Mouse (Mus musculus): Measurements from ENCODE around the gene Srsf7. TPM values are rescaled to one million over a fixed set of nuclear protein-coding genes. Genes with fewer than 3 reads are reported as not detected.
A peak's percentile ranks its signal among the peaks of the same experiment; 100 is the strongest.

Srsf7 gene
- polyA plus RNA-seq, 1 experiment from 2014 or later = 835 TPM

GRCm38 (mm10) chr17:80168425-80169182, 38.5 kb downstream of the Srsf7 start:
- DNase-seq (ENCODE audit: low spot score, missing footprints) = peak; percentile 92
- H3K4me1 ChIP-seq (ENCODE audit: control insufficient read depth, insufficient read depth, low read length) = peaks cover 12% of the 10 kb centered on the region
- H3K4me3 ChIP-seq (ENCODE audit: low read depth, low read length) = no peak overlapping the region
- H3K36me3 ChIP-seq (ENCODE audit: control insufficient read depth, insufficient read depth, low read length) = no peaks in the 10 kb centered on the region
- H3K27ac ChIP-seq (ENCODE audit: low read depth, low read length) = no peak overlapping the region
- no peaks in the 10 kb centered on the region for H3K9me3 ChIP-seq (ENCODE audit: control insufficient read depth, low read length)
- peak overlapping the region; percentile 10; the same call in 1 of the 2 replicates for H3K4me2 ChIP-seq
- WGBS = 29% methylated on average over 16 of the region's 16 CpGs
- no peak overlapping the region for H3K9ac ChIP-seq (ENCODE audit: low read length)
- ATAC-seq (ENCODE audit: low FRiP score) = peak; percentile 65
- no peaks in the 10 kb centered on the region for H3K27me3 ChIP-seq (ENCODE audit: control insufficient read depth, insufficient read depth, low read length)

DNA sequence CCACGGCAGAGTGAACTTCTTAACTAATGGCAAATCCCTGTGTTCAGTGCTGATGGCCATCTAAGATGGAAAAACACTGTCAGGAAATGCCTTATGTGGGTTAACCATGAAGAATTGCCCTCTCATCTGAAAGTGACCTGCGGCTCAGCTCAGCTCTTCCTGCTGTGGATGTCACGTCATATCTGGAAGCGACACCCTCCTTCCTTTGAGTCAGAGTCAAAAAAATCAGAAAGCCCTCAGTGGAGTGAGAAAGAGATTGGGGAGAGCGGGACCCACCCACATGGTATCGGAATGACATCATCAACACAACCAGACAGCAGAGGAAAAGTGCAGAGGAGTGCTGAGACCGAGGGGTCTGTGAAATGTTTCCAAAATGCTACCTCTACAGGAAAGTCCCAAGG, 39.3 kb downstream of the Srsf7 start:
- Histone ChIP-seq H3K27ac (ENCODE audit: low read depth, low read length) (no peak overlapping the region), H3K4me3 (ENCODE audit: low read depth, low read length) (no peak overlapping the region), H3K9ac (ENCODE audit: low read length) (no peak overlapping the region), H3K4me2 (no peak overlapping the region), H3K9me3 (ENCODE audit: control insufficient read depth, low read length) (no peaks in the 10 kb centered on the region), H3K4me1 (ENCODE audit: control insufficient read depth, insufficient read depth, low read length) (peaks cover 12% of the 10 kb centered on the region), H3K27me3 (ENCODE audit: control insufficient read depth, insufficient read depth, low read length) (no peaks in the 10 kb centered on the region), H3K36me3 (ENCODE audit: control insufficient read depth, insufficient read depth, low read length) (no peaks in the 10 kb centered on the region)
- 0 out of 2 replicates have a peak, but pooled peaks have one; percentile 18 for ATAC-seq (ENCODE audit: low FRiP score)
- no peak for DNase-seq (ENCODE audit: low spot score, missing footprints)
- 64% methylated on average over 7 of the region's 7 CpGs for WGBS

- DNase-seq (ENCODE audit: low spot score, missing footprints) = no peak
- WGBS = 57% methylated on average over 4 of the region's 4 CpGs
- no peak for ATAC-seq (ENCODE audit: low FRiP score)
- Histone ChIP-seq H3K27me3 (ENCODE audit: control insufficient read depth, insufficient read depth, low read length) (no peaks in the 10 kb centered on the region), H3K9ac (ENCODE audit: low read length) (no peak overlapping the region), H3K4me3 (ENCODE audit: low read depth, low read length) (no peak overlapping the region), H3K27ac (ENCODE audit: low read depth, low read length) (no peak overlapping the region), H3K9me3 (ENCODE audit: control insufficient read depth, low read length) (no peaks in the 10 kb centered on the region), H3K4me2 (no peak overlapping the region), H3K4me1 (ENCODE audit: control insufficient read depth, insufficient read depth, low read length) (peaks cover 12% of the 10 kb centered on the region), H3K36me3 (ENCODE audit: control insufficient read depth, insufficient read depth, low read length) (no peaks in the 10 kb centered on the region)
These were observed 39.7 kb downstream of the Srsf7 start for GRCm38 (mm10) chr17:80167436-80167835.

DNA sequence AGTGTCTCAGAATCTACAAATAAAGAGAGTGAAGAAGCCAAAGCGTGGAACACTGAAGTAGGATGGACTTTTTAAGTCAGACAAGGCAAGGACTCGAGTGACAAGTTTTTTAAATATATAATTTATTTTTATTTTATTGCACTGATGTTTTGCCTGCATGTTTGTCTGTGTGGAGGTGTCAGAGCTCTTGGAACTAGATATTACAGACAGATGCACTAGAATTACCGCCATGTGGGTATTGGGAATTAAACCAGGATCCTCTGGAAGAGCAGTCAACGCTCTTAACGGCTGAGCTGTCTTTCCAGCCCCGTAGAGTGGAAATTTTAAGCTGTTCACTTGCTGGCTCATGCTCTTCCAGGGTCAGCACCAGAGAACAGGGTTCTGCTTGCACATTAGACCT, 40.8 kb downstream of the Srsf7 start:
- no peak overlapping the region for H3K27ac ChIP-seq (ENCODE audit: low read depth, low read length)
- H3K9ac ChIP-seq (ENCODE audit: low read length) = no peak overlapping the region
- H3K4me1 ChIP-seq (ENCODE audit: control insufficient read depth, insufficient read depth, low read length) = peaks cover 12% of the 10 kb centered on the region
- ATAC-seq (ENCODE audit: low FRiP score) = no peak
- H3K4me3 ChIP-seq (ENCODE audit: low read depth, low read length) = no peak overlapping the region
- no peaks in the 10 kb centered on the region for H3K36me3 ChIP-seq (ENCODE audit: control insufficient read depth, insufficient read depth, low read length)
- H3K9me3 ChIP-seq (ENCODE audit: control insufficient read depth, low read length) = no peaks in the 10 kb centered on the region
- no peak for DNase-seq (ENCODE audit: low spot score, missing footprints)
- WGBS = 90% methylated on average over 6 of the region's 6 CpGs
- H3K4me2 ChIP-seq = no peak overlapping the region
- no peaks in the 10 kb centered on the region for H3K27me3 ChIP-seq (ENCODE audit: control insufficient read depth, insufficient read depth, low read length)

DNA sequence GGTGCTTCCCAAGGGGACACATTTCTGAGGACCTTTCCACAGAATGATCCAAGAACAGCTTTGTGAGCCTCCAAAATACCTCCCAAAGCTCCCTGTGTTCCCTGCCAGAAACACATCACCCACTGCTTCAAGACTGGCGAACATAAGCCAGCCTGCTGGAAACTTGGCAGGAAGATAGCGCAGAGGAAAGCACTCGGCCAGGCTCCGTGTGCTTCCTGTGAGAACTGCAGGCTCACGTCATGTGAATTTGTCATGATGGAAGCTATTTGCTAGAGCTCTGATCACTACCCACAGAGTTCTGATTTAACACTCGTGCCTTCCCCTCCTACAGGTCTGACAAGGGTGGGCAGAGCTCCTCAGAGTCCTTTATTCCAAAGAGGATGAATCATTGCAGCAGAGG, 41.4 kb downstream of the Srsf7 start:
- no peak overlapping the region for H3K9ac ChIP-seq (ENCODE audit: low read length)
- ATAC-seq (ENCODE audit: low FRiP score) = no peak
- H3K27me3 ChIP-seq (ENCODE audit: control insufficient read depth, insufficient read depth, low read length) = no peaks in the 10 kb centered on the region
- H3K4me3 ChIP-seq (ENCODE audit: low read depth, low read length) = no peak overlapping the region
- no peak overlapping the region for H3K27ac ChIP-seq (ENCODE audit: low read depth, low read length)
- 88% methylated on average over 6 of the region's 6 CpGs for WGBS
- no peak for DNase-seq (ENCODE audit: low spot score, missing footprints)
- H3K4me1 ChIP-seq (ENCODE audit: control insufficient read depth, insufficient read depth, low read length) = peaks cover 12% of the 10 kb centered on the region
- no peaks in the 10 kb centered on the region for H3K36me3 ChIP-seq (ENCODE audit: control insufficient read depth, insufficient read depth, low read length)
- no peak overlapping the region for H3K4me2 ChIP-seq
- H3K9me3 ChIP-seq (ENCODE audit: control insufficient read depth, low read length) = no peaks in the 10 kb centered on the region

DNA sequence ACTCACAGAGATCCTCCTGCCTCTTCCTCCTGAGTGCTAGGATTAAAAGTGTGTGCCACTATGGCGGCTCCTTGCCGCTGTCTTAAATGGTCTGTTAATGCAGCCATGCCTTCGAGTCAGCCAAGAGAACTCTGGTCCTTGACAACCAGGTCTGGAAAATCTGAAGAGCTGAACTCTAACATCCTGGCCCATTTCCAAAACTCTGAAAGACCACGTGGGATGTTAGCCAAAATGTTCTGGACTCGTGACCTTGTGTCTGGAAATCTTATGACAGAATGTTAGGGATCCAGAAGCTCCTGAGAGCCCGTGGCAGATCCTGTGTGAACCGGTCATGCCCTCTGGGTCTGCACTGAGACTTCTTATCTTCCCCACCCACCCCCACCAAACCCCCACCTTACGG, 43.1 kb downstream of the Srsf7 start:
- WGBS = 94% methylated on average over 8 of the region's 8 CpGs
- no peak for DNase-seq (ENCODE audit: low spot score, missing footprints)
- Histone ChIP-seq H3K36me3 (ENCODE audit: control insufficient read depth, insufficient read depth, low read length) (no peaks in the 10 kb centered on the region), H3K4me2 (no peak overlapping the region), H3K4me1 (ENCODE audit: control insufficient read depth, insufficient read depth, low read length) (peaks cover 12% of the 10 kb centered on the region), H3K9me3 (ENCODE audit: control insufficient read depth, low read length) (no peaks in the 10 kb centered on the region), H3K27me3 (ENCODE audit: control insufficient read depth, insufficient read depth, low read length) (no peaks in the 10 kb centered on the region), H3K9ac (ENCODE audit: low read length) (no peak overlapping the region), H3K4me3 (ENCODE audit: low read depth, low read length) (no peak overlapping the region), H3K27ac (ENCODE audit: low read depth, low read length) (no peak overlapping the region)
- no peak for ATAC-seq (ENCODE audit: low FRiP score)

DNA sequence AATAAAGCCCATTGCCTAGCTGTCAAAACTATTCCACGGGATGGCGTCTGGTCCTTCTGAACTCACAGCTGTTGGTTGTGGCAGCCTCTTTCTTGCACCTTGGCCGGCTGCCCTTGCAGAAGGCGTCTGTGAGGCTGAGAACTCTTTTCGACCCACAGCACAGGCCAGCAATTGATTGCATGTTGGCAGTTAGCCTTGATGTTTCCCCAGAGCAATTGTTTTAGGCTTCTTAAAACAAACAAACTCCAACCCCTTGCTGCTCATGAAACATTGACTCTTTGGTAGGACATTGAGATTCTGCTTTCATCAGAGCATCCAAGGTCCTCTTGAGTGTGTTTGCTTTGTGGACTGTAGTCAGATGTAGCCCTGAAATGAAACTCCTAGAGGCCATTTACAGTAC, 46.7 kb downstream of the Srsf7 start:
- Histone ChIP-seq H3K4me2 (no peak overlapping the region), H3K9ac (ENCODE audit: low read length) (no peak overlapping the region), H3K27me3 (ENCODE audit: control insufficient read depth, insufficient read depth, low read length) (no peaks in the 10 kb centered on the region), H3K9me3 (ENCODE audit: control insufficient read depth, low read length) (no peaks in the 10 kb centered on the region), H3K4me1 (ENCODE audit: control insufficient read depth, insufficient read depth, low read length) (no peaks in the 10 kb centered on the region), H3K27ac (ENCODE audit: low read depth, low read length) (no peak overlapping the region), H3K36me3 (ENCODE audit: control insufficient read depth, insufficient read depth, low read length) (no peaks in the 10 kb centered on the region), H3K4me3 (ENCODE audit: low read depth, low read length) (no peak overlapping the region)
- ATAC-seq (ENCODE audit: low FRiP score) (no peak), DNase-seq (ENCODE audit: low spot score, missing footprints) (no peak)
- WGBS = 82% methylated on average over 5 of the region's 5 CpGs

DNA sequence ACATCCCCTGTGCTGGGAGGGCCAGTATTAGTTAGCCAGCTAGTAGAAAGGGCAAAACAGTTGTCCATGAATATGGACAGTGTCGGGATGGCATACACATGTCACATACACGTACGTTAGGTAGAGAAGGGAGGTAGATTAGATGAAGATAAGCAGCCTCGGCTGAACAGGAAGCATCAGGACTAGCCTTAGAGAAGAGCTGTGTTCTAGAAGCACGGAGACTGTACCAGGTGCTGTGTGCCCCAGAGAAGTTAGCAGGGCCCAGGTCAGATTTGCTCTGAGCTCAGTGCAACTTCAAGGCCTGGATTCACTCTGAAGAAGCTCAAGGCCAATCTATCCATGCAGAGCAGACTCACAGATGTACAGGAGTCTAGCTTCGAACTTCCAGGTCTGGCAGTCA, 49.6 kb downstream of the Srsf7 start:
- H3K36me3 ChIP-seq (ENCODE audit: control insufficient read depth, insufficient read depth, low read length) = no peaks in the 10 kb centered on the region
- no peaks in the 10 kb centered on the region for H3K9me3 ChIP-seq (ENCODE audit: control insufficient read depth, low read length)
- no peak overlapping the region for H3K9ac ChIP-seq (ENCODE audit: low read length)
- 91% methylated on average over 6 of the region's 6 CpGs for WGBS
- DNase-seq (ENCODE audit: low spot score, missing footprints) (no peak), ATAC-seq (ENCODE audit: low FRiP score) (no peak)
- no peak overlapping the region for H3K4me2 ChIP-seq
- no peaks in the 10 kb centered on the region for H3K4me1 ChIP-seq (ENCODE audit: control insufficient read depth, insufficient read depth, low read length)
- no peak overlapping the region for H3K27ac ChIP-seq (ENCODE audit: low read depth, low read length)
- no peaks in the 10 kb centered on the region for H3K27me3 ChIP-seq (ENCODE audit: control insufficient read depth, insufficient read depth, low read length)
- no peak overlapping the region for H3K4me3 ChIP-seq (ENCODE audit: low read depth, low read length)

GRCm38 (mm10) chr17:80156905-80157304, 50.2 kb downstream of the Srsf7 start:
- no peak for ATAC-seq (ENCODE audit: low FRiP score)
- no peak for DNase-seq (ENCODE audit: low spot score, missing footprints)
- Histone ChIP-seq H3K27ac (ENCODE audit: low read depth, low read length) (no peak overlapping the region), H3K9me3 (ENCODE audit: control insufficient read depth, low read length) (no peaks in the 10 kb centered on the region), H3K9ac (ENCODE audit: low read length) (no peak overlapping the region), H3K4me3 (ENCODE audit: low read depth, low read length) (no peak overlapping the region), H3K4me1 (ENCODE audit: control insufficient read depth, insufficient read depth, low read length) (no peaks in the 10 kb centered on the region), H3K27me3 (ENCODE audit: control insufficient read depth, insufficient read depth, low read length) (no peaks in the 10 kb centered on the region), H3K4me2 (no peak overlapping the region), H3K36me3 (ENCODE audit: control insufficient read depth, insufficient read depth, low read length) (no peaks in the 10 kb centered on the region)
- 95% methylated on average over 8 of the region's 8 CpGs for WGBS

Data from midbrain, embryonic 11.5 days (tissue).